Mouse (Mus musculus): Measurements from ENCODE around the gene Glo1. TPM values are rescaled to one million over a fixed set of nuclear protein-coding genes. Genes with fewer than 3 reads are reported as not detected.
"Not testable (repeated sequence)": the region's sequence is repeated elsewhere in the genome, so short reads cannot be mapped to it uniquely, and the experiment has no call there.

Glo1 gene
- 210 and 216 TPM in 2 replicates for polyA plus RNA-seq (2016; fragmentation: Nextera tagmentation; extraction: Ambion mirVana)

DNA sequence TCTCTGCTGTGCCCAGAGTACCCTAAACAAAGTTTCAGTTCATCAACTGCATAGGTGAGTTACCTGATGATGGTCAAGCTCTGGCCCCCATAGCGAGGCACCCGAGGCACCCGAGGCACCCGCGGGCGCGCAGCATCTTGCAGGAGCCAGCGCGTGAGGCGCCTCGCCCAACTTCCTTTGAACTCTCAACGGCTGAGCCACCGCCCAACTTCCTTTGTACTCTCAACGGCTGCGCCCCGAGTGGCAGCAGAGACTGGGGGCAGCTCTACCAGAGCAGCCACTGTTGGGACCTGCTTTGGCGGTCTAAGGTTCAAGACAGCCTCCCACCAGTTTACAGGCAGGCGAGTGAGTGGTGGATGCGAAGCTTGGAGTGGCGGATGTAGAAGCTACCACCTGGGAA is at the start of gene Glo1:
Gene Glo1, minus strand, starts transcription at position 153 of the 400 bp plus-strand sequence.
- not testable (repeated sequence) for H3K36me3 ChIP-seq (replicated peaks); DNase-seq (ENCODE audit: low spot score); H3K27ac ChIP-seq (replicated peaks); H3K4me3 ChIP-seq; H3K9me3 ChIP-seq; H3K27me3 ChIP-seq (replicated peaks; ENCODE audit: low read depth, poor library complexity, severe bottlenecking); H3K4me1 ChIP-seq
- WGBS = no CpG with 5 or more reads among the region's 20 CpGs

DNA sequence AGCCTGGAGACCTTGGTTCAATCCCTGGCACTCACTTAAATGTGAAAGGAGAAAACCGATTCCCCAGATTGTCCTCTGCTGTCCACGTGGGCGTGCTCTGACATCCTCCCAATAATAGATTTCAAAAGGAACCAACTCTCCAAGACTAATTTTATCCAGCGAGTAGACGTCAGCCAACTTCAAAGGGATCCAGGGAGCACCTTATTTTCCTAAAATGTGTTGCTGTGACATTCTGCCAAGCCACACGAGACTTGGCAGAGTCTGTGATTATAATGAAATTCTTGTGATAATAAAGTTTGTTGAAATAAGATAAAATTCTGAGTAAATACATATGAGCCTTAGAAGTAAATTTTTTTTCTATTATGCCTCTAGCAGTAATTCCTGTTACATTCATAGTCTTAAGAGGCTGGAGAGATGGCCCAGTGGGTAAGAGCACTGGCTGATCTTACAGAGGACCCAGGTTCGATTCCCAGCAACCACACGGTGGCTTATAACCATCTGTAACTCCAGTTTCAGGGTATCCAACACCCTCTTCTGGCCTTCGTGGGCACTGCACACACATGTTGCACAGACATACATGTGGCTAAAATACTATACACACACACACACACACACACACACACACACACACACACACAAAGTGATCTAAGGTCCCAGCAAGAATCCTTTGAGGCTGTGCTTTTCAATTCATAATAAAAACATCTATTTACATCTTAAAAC is 48.5 kb upstream of the Glo1 start:
- no peaks in the 10 kb centered on the region for H3K9me3 ChIP-seq
- WGBS = 90% methylated on average over 9 of the region's 9 CpGs
- no peaks in the 10 kb centered on the region for H3K36me3 ChIP-seq (replicated peaks)
- no peak overlapping the region for H3K27ac ChIP-seq (replicated peaks)
- no peak overlapping the region for H3K4me3 ChIP-seq
- no peak for DNase-seq (ENCODE audit: low spot score)
- H3K27me3 ChIP-seq (replicated peaks; ENCODE audit: low read depth, poor library complexity, severe bottlenecking) = no peaks in the 10 kb centered on the region
- no peaks in the 10 kb centered on the region for H3K4me1 ChIP-seq

DNA sequence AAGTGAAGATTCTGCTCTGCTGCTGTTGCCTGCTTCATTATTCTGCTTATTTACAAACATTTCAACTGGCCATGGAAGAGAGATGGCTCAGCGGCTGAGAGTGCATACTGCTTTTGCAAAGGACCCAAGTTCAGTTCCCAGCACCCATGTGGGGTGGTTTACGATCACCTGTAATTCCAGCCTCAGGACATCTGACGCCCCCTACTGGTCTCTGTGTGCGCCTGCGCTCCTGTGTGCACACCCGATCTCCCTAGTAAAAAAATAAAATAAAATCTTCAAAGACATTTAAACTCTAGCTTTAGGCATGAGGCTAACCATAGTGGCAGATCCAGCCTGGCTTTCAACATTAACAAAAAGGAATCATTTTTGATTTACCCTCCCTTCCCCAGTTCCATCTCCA is 46.4 kb upstream of the Glo1 start:
- Histone ChIP-seq H3K27me3 (replicated peaks; ENCODE audit: low read depth, poor library complexity, severe bottlenecking) (no peaks in the 10 kb centered on the region), H3K4me1 (no peaks in the 10 kb centered on the region), H3K9me3 (no peaks in the 10 kb centered on the region), H3K36me3 (replicated peaks) (no peaks in the 10 kb centered on the region), H3K27ac (replicated peaks) (no peak overlapping the region), H3K4me3 (no peak overlapping the region)
- no peak for DNase-seq (ENCODE audit: low spot score)
- WGBS = 91% methylated on average over 6 of the region's 6 CpGs

DNA sequence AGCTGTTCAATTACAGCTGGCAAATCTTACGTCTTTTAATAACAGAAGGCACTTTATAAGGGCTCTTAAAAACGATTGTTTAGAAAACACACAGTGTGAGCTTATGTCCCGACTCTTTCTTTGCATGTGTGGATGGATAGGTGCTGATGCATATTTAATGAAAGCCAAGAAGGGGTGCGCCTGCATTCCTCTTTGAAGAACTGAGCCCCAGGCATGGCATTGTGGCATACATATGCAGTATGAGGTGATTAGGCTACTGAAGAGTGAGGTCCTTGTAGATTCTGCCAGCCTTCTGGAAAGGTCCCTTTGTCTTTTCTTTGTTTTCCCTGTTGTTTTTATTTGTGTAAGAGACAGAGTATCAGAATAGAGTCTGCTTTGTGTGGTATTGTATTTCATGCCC is 45.9 kb upstream of the Glo1 start:
- 84% methylated on average over 4 of the region's 4 CpGs for WGBS
- no peaks in the 10 kb centered on the region for H3K36me3 ChIP-seq (replicated peaks)
- no peak overlapping the region for H3K4me3 ChIP-seq
- H3K27ac ChIP-seq (replicated peaks) = no peak overlapping the region
- H3K27me3 ChIP-seq (replicated peaks; ENCODE audit: low read depth, poor library complexity, severe bottlenecking) = no peaks in the 10 kb centered on the region
- no peak for DNase-seq (ENCODE audit: low spot score)
- no peaks in the 10 kb centered on the region for H3K9me3 ChIP-seq
- H3K4me1 ChIP-seq = no peaks in the 10 kb centered on the region

DNA sequence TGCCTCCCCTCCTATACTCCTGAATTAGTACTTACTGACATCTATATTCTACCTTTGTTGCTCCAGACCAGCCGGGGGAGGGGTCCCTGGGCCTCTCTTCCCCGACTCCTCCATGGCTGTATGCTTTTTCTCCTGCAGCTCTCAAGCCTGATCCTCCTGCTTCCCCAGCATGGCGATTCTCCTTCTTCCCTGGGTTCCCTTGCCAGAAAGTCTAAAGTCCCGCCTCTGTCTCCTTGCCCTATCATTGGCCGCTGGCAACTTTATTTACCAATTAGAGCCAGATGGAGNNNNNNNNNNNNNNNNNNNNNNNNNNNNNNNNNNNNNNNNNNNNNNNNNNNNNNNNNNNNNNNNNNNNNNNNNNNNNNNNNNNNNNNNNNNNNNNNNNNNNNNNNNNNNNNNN is 38.2 kb upstream of the Glo1 start:
- no peak overlapping the region for H3K4me3 ChIP-seq
- WGBS = 81% methylated on average over 5 of the region's 5 CpGs
- 0 out of 2 replicates have a peak, but pooled peaks cover 5% of the 10 kb centered on the region for H3K4me1 ChIP-seq
- DNase-seq (ENCODE audit: low spot score) = no peak
- H3K36me3 ChIP-seq (replicated peaks) = no peaks in the 10 kb centered on the region
- no peaks in the 10 kb centered on the region for H3K27me3 ChIP-seq (replicated peaks; ENCODE audit: low read depth, poor library complexity, severe bottlenecking)
- no peak overlapping the region for H3K27ac ChIP-seq (replicated peaks)
- peaks cover 5% of the 10 kb centered on the region for H3K9me3 ChIP-seq

DNA sequence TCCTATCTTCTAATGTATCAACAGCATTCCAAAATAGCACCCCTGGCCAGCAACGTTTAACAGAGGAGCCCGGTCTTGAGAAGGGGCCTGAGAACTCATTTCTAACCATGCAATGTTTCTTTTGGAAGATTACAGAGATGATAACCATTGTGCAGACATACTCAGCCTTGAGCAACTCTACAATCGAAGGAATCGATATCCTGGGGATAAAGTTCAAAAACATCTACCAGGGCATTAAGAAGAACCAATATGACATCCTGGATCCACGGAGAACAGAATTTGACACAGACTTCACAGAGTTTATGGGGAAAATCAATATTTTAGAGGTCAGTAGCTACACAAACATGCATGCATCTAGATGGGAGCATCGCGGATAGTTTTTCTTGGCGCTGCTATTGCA is 36.5 kb upstream of the Glo1 start:
- peaks cover 9% of the 10 kb centered on the region for H3K4me1 ChIP-seq
- peaks cover 5% of the 10 kb centered on the region for H3K9me3 ChIP-seq
- no peaks in the 10 kb centered on the region for H3K27me3 ChIP-seq (replicated peaks; ENCODE audit: low read depth, poor library complexity, severe bottlenecking)
- 94% methylated on average over 8 of the region's 8 CpGs for WGBS
- no peak overlapping the region for H3K27ac ChIP-seq (replicated peaks)
- H3K4me3 ChIP-seq = no peak overlapping the region
- DNase-seq (ENCODE audit: low spot score) = no peak
- no peaks in the 10 kb centered on the region for H3K36me3 ChIP-seq (replicated peaks)

DNA sequence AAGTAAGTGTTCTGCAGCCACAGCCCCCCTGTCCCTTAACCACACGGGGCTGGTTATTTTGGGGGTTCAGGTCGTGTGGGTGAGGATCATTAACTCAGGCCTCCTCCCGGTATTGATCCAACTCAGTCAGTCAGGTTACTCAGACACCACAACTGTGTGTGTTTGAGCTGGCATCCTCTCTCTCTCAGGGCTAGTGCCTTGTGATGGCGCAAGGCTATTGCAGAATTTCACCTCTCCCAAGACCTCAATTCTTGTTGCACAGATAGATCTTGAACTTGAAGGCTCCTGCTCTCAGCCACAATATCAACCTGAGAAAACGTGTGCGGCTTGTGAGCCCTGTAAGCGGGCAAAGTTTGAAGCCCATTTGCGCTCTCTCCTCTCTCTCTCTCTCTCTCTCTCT is 35.5 kb upstream of the Glo1 start:
- no peaks in the 10 kb centered on the region for H3K36me3 ChIP-seq (replicated peaks)
- H3K4me3 ChIP-seq = no peak overlapping the region
- H3K27ac ChIP-seq (replicated peaks) = no peak overlapping the region
- peaks cover 14% of the 10 kb centered on the region for H3K4me1 ChIP-seq
- H3K27me3 ChIP-seq (replicated peaks; ENCODE audit: low read depth, poor library complexity, severe bottlenecking) = no peaks in the 10 kb centered on the region
- DNase-seq (ENCODE audit: low spot score) = no peak
- H3K9me3 ChIP-seq = peaks cover 5% of the 10 kb centered on the region
- WGBS = 72% methylated on average over 8 of the region's 8 CpGs

DNA sequence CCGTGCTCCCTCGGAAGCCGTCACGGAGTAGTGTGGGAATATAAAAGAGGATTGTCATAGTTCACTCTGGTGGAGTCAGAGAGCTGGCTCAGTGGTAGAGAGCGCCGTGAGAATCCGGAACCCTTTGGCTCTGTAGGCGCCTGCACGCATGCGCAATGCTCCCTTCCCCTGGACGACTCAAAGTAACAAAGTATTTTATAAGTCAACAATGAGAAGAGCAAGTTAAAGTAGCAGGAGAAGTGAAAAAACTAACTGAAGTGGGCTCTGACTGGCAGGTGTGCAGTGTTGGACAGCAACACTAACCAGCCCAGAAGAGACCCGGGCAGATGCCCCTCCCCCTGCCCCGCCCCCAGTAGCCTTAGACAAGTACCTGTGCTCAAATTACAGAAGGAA is 31.5 kb upstream of the Glo1 start:
- peak; percentile 73 for DNase-seq (ENCODE audit: low spot score)
- H3K4me3 ChIP-seq = peak overlapping the region; percentile 55
- WGBS = 15% methylated on average over 13 of the region's 13 CpGs
- peaks cover 14% of the 10 kb centered on the region for H3K4me1 ChIP-seq
- H3K9me3 ChIP-seq = no peaks in the 10 kb centered on the region
- peak overlapping the region; percentile 57 for H3K27ac ChIP-seq (replicated peaks)
- H3K27me3 ChIP-seq (replicated peaks; ENCODE audit: low read depth, poor library complexity, severe bottlenecking) = no peaks in the 10 kb centered on the region
- no peaks in the 10 kb centered on the region for H3K36me3 ChIP-seq (replicated peaks)

DNA sequence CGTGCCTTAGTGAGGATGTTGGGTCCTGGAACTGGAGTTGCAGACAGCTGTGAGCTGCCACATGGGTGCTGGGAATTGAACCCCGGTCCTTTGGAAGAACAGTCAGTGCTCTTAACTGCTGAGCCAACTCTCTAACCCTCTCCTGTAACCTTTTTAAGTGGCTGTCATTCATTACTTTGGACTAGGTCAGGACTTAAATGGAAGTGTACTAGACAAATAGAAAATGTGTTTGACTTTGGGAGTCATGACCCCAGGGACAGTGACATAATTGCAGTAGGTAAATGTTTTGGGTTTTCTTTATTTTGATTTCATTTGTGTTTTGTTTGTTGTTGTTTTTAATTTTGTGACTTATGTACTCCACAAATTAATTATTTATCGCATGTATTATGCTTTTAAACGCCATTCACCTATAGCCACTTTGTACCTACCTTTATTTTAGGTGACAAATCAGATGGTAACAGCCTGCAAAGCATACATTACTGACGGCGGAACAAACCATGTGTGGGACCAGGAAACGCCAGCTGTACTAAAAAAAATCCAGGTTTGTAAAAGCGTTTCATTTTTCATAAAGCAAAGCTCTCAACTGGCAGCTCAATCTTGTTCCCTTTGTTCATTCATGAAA is 31.0 kb upstream of the Glo1 start:
- peak overlapping the region; percentile 57 for H3K27ac ChIP-seq (replicated peaks)
- H3K27me3 ChIP-seq (replicated peaks; ENCODE audit: low read depth, poor library complexity, severe bottlenecking) = no peaks in the 10 kb centered on the region
- no peaks in the 10 kb centered on the region for H3K36me3 ChIP-seq (replicated peaks)
- peaks cover 14% of the 10 kb centered on the region for H3K4me1 ChIP-seq
- 59% methylated on average over 8 of the region's 8 CpGs for WGBS
- 0 out of 2 replicates have a peak, but pooled peaks cover 2% of the 10 kb centered on the region for H3K9me3 ChIP-seq
- peak overlapping the region; percentile 55 for H3K4me3 ChIP-seq
- no peak for DNase-seq (ENCODE audit: low spot score)

DNA sequence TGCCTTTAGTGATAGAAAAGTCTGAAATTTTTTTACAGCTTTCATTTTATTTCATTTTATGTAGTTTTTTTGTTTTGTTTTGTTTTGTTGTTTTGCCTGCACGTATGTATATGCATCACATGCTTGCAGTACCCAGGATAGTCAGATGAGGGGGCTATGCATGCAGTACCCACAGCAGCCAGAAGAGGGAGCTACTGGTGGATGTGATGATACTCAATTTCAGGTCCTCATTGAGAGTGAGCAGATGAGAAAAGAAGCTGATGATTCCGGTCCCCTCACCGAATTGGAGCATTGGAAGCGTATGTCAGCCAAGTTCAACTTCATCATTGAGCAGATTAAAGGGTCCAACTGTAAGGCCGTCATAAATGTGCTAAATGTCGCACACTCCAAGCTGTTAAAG is 26.3 kb upstream of the Glo1 start:
- Histone ChIP-seq H3K9me3 (0 out of 2 replicates have a peak, but pooled peaks cover 6% of the 10 kb centered on the region), H3K36me3 (replicated peaks) (no peaks in the 10 kb centered on the region), H3K4me3 (no peak overlapping the region), H3K4me1 (peaks cover 3% of the 10 kb centered on the region; the same call in 1 of the 2 replicates), H3K27me3 (replicated peaks; ENCODE audit: low read depth, poor library complexity, severe bottlenecking) (no peaks in the 10 kb centered on the region), H3K27ac (replicated peaks) (no peak overlapping the region)
- no peak for DNase-seq (ENCODE audit: low spot score)
- 93% methylated on average over 6 of the region's 6 CpGs for WGBS

DNA sequence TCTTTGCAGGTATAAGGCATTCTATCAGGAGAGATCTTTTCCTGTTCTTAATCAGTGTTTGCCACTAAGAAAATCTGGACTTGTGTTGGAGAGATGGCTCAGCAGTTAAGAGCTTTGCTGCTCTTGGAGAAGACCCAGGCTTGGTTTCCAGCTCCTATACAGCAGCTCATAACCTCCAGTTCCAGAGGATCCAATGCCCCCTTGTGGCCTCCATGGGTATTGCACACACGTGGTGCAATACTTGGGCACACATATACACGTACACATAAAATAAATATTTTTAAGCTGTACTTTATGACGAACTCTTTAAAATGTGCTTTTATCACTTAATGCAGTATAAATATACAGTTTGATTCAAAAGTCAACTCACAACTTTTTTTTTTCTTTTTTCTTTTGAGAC is 22.1 kb upstream of the Glo1 start:
- 90% methylated on average over 3 of the region's 3 CpGs for whole genome bisulfite sequencing
- Histone ChIP-seq H3K9me3 (0 out of 2 replicates have a peak, but pooled peaks cover 6% of the 10 kb centered on the region), H3K27ac (replicated peaks) (no peak overlapping the region), H3K36me3 (replicated peaks) (no peaks in the 10 kb centered on the region), H3K4me1 (no peaks in the 10 kb centered on the region), H3K27me3 (replicated peaks; ENCODE audit: low read depth, poor library complexity, severe bottlenecking) (no peaks in the 10 kb centered on the region), H3K4me3 (no peak overlapping the region)
- no peak for DNase-seq (ENCODE audit: low spot score)

DNA sequence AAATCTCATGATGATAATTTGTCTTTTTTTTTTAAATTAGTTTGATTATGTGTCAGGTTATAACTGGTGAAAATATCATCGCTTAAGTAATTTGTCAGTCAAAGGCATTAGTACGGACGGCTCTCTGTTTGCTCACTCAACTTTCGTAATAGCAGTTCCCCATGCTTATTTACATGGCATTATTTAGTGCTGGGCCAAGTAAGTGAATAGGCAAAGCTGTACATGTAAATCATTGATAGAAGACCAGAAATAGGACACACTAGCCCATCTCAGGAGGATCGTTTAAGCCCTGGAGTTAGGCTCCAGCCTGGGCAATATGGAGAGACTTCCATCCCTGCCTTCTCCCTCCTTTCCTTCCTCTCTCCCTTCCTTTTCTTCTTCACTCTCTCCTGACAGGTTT is 14.2 kb upstream of the Glo1 start:
- 93% methylated on average over 5 of the region's 5 CpGs for WGBS
- peaks cover 13% of the 10 kb centered on the region for H3K4me1 ChIP-seq
- H3K27me3 ChIP-seq (replicated peaks; ENCODE audit: low read depth, poor library complexity, severe bottlenecking) = peaks cover 5% of the 10 kb centered on the region
- H3K9me3 ChIP-seq = no peaks in the 10 kb centered on the region
- DNase-seq (ENCODE audit: low spot score) = no peak
- no peak overlapping the region for H3K4me3 ChIP-seq
- no peak overlapping the region for H3K27ac ChIP-seq (replicated peaks)
- H3K36me3 ChIP-seq (replicated peaks) = no peaks in the 10 kb centered on the region

DNA sequence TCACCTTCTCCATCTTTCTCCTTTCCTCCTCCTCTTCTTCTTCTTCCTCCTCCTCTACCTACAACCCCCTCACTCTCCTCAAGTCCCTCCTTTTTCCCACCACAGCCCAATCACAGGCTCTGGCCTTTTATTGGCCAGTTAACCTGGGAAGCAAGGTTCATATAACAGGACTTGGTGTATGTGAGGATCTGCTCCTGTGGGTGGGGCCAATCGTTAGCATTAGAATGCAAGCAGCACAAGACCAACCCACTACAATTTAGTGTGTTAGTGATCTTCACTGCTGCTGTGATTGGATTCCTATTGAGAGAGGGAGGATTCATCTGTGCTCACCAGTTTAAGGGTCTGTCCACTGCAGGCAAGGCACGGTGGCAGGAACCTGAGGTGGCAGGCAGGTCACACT is 12.3 kb upstream of the Glo1 start:
- WGBS = 59% methylated on average over 2 of the region's 2 CpGs
- DNase-seq (ENCODE audit: low spot score) = no peak
- Histone ChIP-seq H3K4me3 (no peak overlapping the region), H3K27ac (replicated peaks) (no peak overlapping the region), H3K36me3 (replicated peaks) (no peaks in the 10 kb centered on the region), H3K4me1 (peaks cover 19% of the 10 kb centered on the region), H3K9me3 (no peaks in the 10 kb centered on the region), H3K27me3 (replicated peaks; ENCODE audit: low read depth, poor library complexity, severe bottlenecking) (peaks cover 6% of the 10 kb centered on the region)

All from embryonic facial prominence, embryonic 10.5 days (tissue).